Mouse (Mus musculus): ENCODE results near the gene Vkorc1l1.

DNA sequence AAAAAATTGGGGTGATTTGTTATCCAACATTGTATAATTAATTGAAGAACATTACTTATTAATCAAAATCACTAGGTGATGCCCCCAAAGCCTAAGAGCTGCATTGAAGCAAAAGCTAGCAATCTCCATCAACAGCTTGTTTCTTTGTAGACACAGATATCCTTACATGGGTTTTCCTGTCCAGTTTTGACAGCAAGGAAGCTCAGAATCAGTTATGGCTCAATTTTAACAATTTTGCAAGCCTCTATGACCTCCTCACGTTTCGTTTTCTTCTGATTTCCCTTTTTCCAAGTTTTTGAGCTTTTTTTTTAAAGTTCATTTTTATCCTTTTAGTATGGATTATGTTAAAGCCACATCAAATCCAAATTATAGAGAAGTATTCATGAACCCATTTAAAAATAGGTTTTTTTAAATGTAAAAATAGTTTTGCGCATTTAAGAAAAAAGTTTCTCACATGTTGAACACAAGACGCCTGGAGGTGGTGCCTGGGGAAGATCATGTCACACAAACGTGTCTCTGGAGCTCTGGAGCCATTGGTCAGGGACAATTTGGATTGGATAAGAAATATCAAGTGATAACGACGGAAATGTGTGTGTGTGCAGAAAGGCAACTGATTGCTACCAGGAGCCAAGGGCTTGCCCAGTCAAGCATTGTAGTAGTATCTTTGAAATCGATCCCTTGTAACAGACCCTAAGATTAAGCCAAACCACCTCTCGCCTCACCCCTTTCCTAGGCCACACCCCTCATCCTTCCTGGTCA lies 855 bp upstream of the Vkorc1l1 start:
- TF ChIP-seq ZNF384 (IDR thresholded peaks at IDR 0.05; ENCODE audit: low read depth, low read length) (no peak), MAFK (IDR thresholded peaks at IDR 0.05; ENCODE audit: insufficient read depth, low read depth, low read length) (no peak), ZC3H11A (IDR thresholded peaks at IDR 0.05; ENCODE audit: borderline replicate concordance, low read depth, low read length) (no peak), HCFC1 (IDR thresholded peaks at IDR 0.05; ENCODE audit: borderline replicate concordance, insufficient read depth, low read length) (no peak)

Data from ES-E14 (cell line).